Mouse (Mus musculus): ENCODE results near the gene Eif2s2.

DNA sequence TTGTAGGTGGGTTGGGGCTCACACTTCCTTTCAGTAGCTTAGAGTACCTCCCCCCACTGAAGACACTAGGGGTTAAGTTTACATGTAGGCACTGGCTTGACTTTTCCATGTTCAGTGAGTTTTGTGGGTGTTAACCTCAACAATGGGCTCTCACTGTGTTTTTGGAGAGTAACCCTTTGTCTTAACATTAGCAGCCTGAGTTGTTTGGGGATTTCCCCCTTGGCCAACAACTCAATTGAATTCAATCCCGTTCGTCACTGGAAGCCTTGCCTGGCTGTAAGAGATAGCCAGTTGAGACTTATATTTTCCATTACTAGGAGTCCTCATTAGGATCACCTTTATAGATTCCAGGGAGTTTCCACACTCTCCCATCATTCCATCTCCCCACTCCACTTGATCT, 56.2 kb downstream of the Eif2s2 start:
- TF ChIP-seq CTCF (IDR thresholded peaks at IDR 0.05; ENCODE audit: low read depth, low read length) (no peak), POLR2A (IDR thresholded peaks at IDR 0.05; ENCODE audit: insufficient read depth, low read length) (no peak), EP300 (IDR thresholded peaks at IDR 0.05; ENCODE audit: insufficient read depth, low read depth, low read length) (no peak)

Measured in ES-Bruce4 (cell line).